Mouse (Mus musculus): ENCODE measurements around the gene Ttc33. TPM values are rescaled to one million over a fixed set of nuclear protein-coding genes. Genes with fewer than 3 reads are reported as not detected.

Ttc33 gene
- polyA plus RNA-seq, 1 experiment = 29.0 TPM

- TF ChIP-seq CTCF (IDR thresholded peaks at IDR 0.05; ENCODE audit: borderline replicate concordance, extremely low read depth, insufficient read depth, insufficient read length) (no peak), POLR2A (IDR thresholded peaks at IDR 0.05; ENCODE audit: borderline replicate concordance, extremely low read depth, insufficient read depth, insufficient read length, poor library complexity, severe bottlenecking) (no peak)
- no peak for DNase-seq (ENCODE audit: low read depth)
Measured at GRCm38 (mm10) chr15:5234659-5235058, 49.3 kb downstream of the Ttc33 start.

GRCm38 (mm10) chr15:5235527-5235926 lies 50.2 kb downstream of the Ttc33 start:
- TF ChIP-seq POLR2A (IDR thresholded peaks at IDR 0.05; ENCODE audit: borderline replicate concordance, extremely low read depth, insufficient read depth, insufficient read length, poor library complexity, severe bottlenecking) (no peak), CTCF (IDR thresholded peaks at IDR 0.05; ENCODE audit: borderline replicate concordance, extremely low read depth, insufficient read depth, insufficient read length) (no peak)
- peak; percentile 30 for DNase-seq (ENCODE audit: low read depth)

GRCm38 (mm10) chr15:5236538-5236937 lies 51.2 kb downstream of the Ttc33 start:
- TF ChIP-seq CTCF (IDR thresholded peaks at IDR 0.05; ENCODE audit: borderline replicate concordance, extremely low read depth, insufficient read depth, insufficient read length) (peak; percentile 95), POLR2A (IDR thresholded peaks at IDR 0.05; ENCODE audit: borderline replicate concordance, extremely low read depth, insufficient read depth, insufficient read length, poor library complexity, severe bottlenecking) (no peak)
- DNase-seq (ENCODE audit: low read depth) = peak; percentile 87

GRCm38 (mm10) chr15:5237012-5237660 lies 51.8 kb downstream of the Ttc33 start:
- DNase-seq (ENCODE audit: low read depth) = peak; percentile 31
- TF ChIP-seq POLR2A (IDR thresholded peaks at IDR 0.05; ENCODE audit: borderline replicate concordance, extremely low read depth, insufficient read depth, insufficient read length, poor library complexity, severe bottlenecking) (no peak), CTCF (IDR thresholded peaks at IDR 0.05; ENCODE audit: borderline replicate concordance, extremely low read depth, insufficient read depth, insufficient read length) (no peak)

GRCm38 (mm10) chr15:5238073-5238472 lies 52.7 kb downstream of the Ttc33 start:
- no peak for DNase-seq (ENCODE audit: low read depth)
- TF ChIP-seq POLR2A (IDR thresholded peaks at IDR 0.05; ENCODE audit: borderline replicate concordance, extremely low read depth, insufficient read depth, insufficient read length, poor library complexity, severe bottlenecking) (no peak), CTCF (IDR thresholded peaks at IDR 0.05; ENCODE audit: borderline replicate concordance, extremely low read depth, insufficient read depth, insufficient read length) (no peak)

- TF ChIP-seq CTCF (IDR thresholded peaks at IDR 0.05; ENCODE audit: borderline replicate concordance, extremely low read depth, insufficient read depth, insufficient read length) (no peak), POLR2A (IDR thresholded peaks at IDR 0.05; ENCODE audit: borderline replicate concordance, extremely low read depth, insufficient read depth, insufficient read length, poor library complexity, severe bottlenecking) (no peak)
Measured at GRCm38 (mm10) chr15:5238553-5238952, 53.2 kb downstream of the Ttc33 start.

GRCm38 (mm10) chr15:5239361-5239760 lies 54.0 kb downstream of the Ttc33 start:
- no peak for TF ChIP-seq POLR2A (IDR thresholded peaks at IDR 0.05; ENCODE audit: borderline replicate concordance, extremely low read depth, insufficient read depth, insufficient read length, poor library complexity, severe bottlenecking)
- no peak for TF ChIP-seq CTCF (IDR thresholded peaks at IDR 0.05; ENCODE audit: borderline replicate concordance, extremely low read depth, insufficient read depth, insufficient read length)
- no peak for DNase-seq (ENCODE audit: low read depth)

More at GRCm38 (mm10) chr15:5238553-5238952, 53.2 kb downstream of the Ttc33 start:
- DNase-seq (ENCODE audit: low read depth) = no peak

- DNase-seq (ENCODE audit: low read depth) = no peak
- TF ChIP-seq CTCF (IDR thresholded peaks at IDR 0.05; ENCODE audit: borderline replicate concordance, extremely low read depth, insufficient read depth, insufficient read length) (no peak), POLR2A (IDR thresholded peaks at IDR 0.05; ENCODE audit: borderline replicate concordance, extremely low read depth, insufficient read depth, insufficient read length, poor library complexity, severe bottlenecking) (no peak)
Measured at GRCm38 (mm10) chr15:5239901-5240300, 54.6 kb downstream of the Ttc33 start.

- no peak for TF ChIP-seq POLR2A (IDR thresholded peaks at IDR 0.05; ENCODE audit: borderline replicate concordance, extremely low read depth, insufficient read depth, insufficient read length, poor library complexity, severe bottlenecking)
- TF ChIP-seq CTCF (IDR thresholded peaks at IDR 0.05; ENCODE audit: borderline replicate concordance, extremely low read depth, insufficient read depth, insufficient read length) = no peak
- DNase-seq (ENCODE audit: low read depth) = no peak
Measured at GRCm38 (mm10) chr15:5240360-5240759, 55.0 kb downstream of the Ttc33 start.

- TF ChIP-seq POLR2A (IDR thresholded peaks at IDR 0.05; ENCODE audit: borderline replicate concordance, extremely low read depth, insufficient read depth, insufficient read length, poor library complexity, severe bottlenecking) (no peak), CTCF (IDR thresholded peaks at IDR 0.05; ENCODE audit: borderline replicate concordance, extremely low read depth, insufficient read depth, insufficient read length) (peak; percentile 20; the same call in 1 of the 2 replicates)
- peak; percentile 76 for DNase-seq (ENCODE audit: low read depth)
Measured at GRCm38 (mm10) chr15:5241304-5242201, 56.2 kb downstream of the Ttc33 start.

- DNase-seq (ENCODE audit: low read depth) = peak; percentile 65
Measured at GRCm38 (mm10) chr15:5242241-5243035, 57.1 kb downstream of the Ttc33 start.

More at GRCm38 (mm10) chr15:5242241-5243035, 57.1 kb downstream of the Ttc33 start:
- TF ChIP-seq CTCF (IDR thresholded peaks at IDR 0.05; ENCODE audit: borderline replicate concordance, extremely low read depth, insufficient read depth, insufficient read length) (no peak), POLR2A (IDR thresholded peaks at IDR 0.05; ENCODE audit: borderline replicate concordance, extremely low read depth, insufficient read depth, insufficient read length, poor library complexity, severe bottlenecking) (no peak)

Measured in brain, embryonic 14.5 days (tissue).